Mouse (Mus musculus) adrenal gland, adult 18-20 months (tissue): Measurements from ENCODE around the gene Tmem81. TPM values are rescaled to one million over a fixed set of nuclear protein-coding genes. Genes with fewer than 3 reads are reported as not detected.
"Not testable (repeated sequence)": the region's sequence is repeated elsewhere in the genome, so short reads cannot be mapped to it uniquely, and the experiment has no call there.

Experiments used
- DNase-seq, 2 experiments: peaks; one replicate each; pipeline ENCODE4 v3.0.0; 2021 to 2022; ENCODE audit warnings: low spot score in 2 of 2
- long read RNA-seq, 2 experiments: library from polyadenylated mRNA; stranded (forward); transcript quantifications; one replicate each; pipeline ENCODE4 v2.0.0; 2021
- total RNA-seq, 2 experiments: library from RNA; stranded (reverse); gene quantifications; 1 replicate in 1 of 2; 2 replicates in 1 of 2; pipeline ENCODE4 v1.2.3; 2021

The Tmem81 gene
- 1 to 10 TPM; 3.3 to 4.0 TPM for total RNA-seq
- long read RNA-seq, experiment 1 = 0 reads
- long read RNA-seq, experiment 2, partial matches to known transcripts = 0 of 4 reads
- long read RNA-seq, experiment 2, other reads (novel, unspliced or antisense) = 0 of 4 reads

- no peak for DNase-seq
Measured at GRCm38 (mm10) chr1:132506058-132506457, at the start of gene Tmem81. Tmem81 (plus strand) TSS chr1:132506230.

GRCm38 (mm10) chr1:132464651-132465050 is 41.4 kb upstream of the Tmem81 start:
- no peak for DNase-seq

DNA sequence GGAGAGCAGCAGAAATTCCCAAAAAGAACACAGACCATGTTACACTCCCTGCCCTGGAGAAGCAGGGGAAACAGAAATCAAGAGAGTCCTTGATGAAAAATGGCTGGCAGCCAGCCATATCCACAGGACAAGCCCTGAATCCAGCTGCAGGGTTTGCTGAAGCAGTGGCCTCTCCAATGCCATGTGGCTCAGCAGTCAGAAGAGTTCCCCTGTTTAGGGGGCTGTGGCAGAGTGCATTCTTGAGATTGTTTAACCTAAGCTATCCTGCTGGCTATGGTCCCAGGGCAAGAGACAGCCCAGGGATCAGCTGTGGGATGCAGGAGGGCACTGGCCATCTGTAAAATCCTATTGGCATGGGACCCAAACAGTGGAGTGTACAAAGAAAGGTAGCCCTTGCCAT is 37.1 kb upstream of the Tmem81 start:
- DNase-seq = peak in 1 of 2 experiments; percentile 35

GRCm38 (mm10) chr1:132469519-132469918 is 36.5 kb upstream of the Tmem81 start:
- no peak for DNase-seq

DNA sequence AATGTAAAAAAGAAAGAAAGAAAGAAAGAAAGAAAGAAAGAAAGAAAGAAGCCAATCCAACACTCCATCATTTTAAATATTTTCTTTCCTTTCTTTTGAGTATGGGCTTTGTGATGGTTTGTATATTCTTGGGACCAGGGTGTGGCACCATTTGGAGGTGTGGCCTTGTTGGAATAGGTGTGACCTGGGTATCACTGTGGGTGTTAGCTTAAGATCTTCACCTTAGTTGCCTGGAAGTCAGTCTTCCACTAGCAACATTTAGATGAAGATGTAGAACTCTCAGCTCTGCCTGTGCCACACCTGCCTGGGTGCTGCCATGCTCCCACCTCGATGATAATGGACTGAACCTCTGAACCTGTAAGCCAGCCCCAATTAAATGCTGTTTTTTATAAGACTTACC is 36.0 kb upstream of the Tmem81 start:
- DNase-seq = not testable (repeated sequence)

GRCm38 (mm10) chr1:132471032-132471431 is 35.0 kb upstream of the Tmem81 start:
- no peak for DNase-seq

DNA sequence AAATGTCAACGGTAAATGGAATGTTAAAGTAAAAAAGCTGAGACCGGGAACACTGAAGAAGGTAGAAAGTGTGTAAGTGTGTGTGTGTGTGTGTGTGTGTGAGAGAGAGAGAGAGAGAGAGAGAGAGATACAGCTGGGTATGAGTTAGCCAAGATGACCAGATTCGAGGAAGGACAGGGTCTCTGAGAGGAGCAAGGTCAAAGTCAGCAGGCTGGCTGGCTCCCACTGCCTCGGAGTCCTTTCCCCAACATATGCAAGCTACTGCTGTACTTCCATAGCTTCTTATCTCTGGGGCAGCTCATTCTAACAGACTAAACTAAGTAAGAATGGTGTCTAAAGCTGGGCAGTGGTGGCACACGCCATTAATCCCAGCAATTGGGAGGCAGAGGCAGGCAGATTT is 34.5 kb upstream of the Tmem81 start:
- DNase-seq = no peak

DNA sequence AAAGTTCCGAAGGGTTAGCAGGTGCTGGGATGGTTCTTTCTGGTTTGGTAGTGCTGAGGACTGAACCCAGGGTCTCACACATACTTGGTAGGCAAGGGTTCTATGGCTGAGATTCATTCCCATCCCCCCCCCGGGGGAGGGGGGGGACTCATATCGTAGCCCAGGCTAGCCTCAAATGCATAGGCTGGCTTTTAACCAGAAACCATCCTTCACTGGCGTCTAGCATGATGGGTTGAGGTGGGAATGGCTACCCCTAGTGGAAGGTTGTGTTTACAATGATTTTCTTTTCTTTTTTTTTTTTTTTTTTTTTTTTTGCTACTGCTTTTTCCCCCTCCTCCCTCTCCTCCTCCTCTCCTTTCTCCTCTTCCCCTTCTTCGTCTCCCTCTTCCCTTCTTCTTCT is 33.5 kb upstream of the Tmem81 start:
- DNase-seq = no peak

DNA sequence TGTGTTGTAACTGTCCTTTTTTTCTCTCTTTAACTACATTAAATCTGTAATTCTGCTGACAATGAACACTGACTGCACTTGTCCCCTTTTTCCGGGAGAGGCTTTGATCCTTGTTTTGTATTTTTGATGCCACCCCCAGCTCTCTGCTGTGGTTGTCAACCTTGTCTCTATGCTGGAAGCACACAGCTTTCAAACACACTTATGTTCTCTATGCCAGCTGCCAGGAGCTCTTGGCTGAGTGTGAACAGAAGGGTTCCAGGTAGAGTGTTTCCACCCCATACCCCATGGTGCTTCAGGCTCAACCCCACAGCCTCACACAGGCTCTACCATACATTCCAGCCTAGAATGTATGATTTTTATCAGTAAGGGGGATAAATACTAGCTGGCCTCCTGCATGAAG is 31.5 kb upstream of the Tmem81 start:
- DNase-seq = no peak

- no peak for DNase-seq
Measured at GRCm38 (mm10) chr1:132476575-132476927, 29.5 kb upstream of the Tmem81 start.

- peak; percentile 82 to 89 for DNase-seq
Measured at GRCm38 (mm10) chr1:132476928-132477691, 28.9 kb upstream of the Tmem81 start, which contains the start of gene Rbbp5. Rbbp5 (plus strand) TSS chr1:132477365.

- DNase-seq = no peak
Measured at GRCm38 (mm10) chr1:132479438-132479837, 26.6 kb upstream of the Tmem81 start.

DNA sequence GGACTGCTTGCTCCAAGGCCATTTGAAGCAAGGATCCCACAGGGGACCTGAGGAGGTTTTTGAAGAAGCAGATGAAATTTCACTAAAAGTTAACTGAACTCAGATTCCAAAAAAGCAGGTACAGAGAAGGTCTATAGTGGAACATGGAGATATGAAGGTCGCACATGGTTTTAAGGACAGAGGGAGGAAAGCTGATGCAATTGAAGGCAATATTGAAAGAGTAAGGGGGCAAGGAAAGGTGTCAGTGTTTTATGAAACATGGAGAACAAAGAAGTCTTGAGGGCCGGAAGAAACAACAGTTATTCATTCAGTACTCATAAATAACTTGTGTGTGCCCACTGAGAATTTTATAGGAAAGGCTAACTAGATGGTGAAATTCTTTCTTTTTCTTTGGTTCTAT is 24.4 kb upstream of the Tmem81 start:
- no peak for DNase-seq

- no peak for DNase-seq
Measured at GRCm38 (mm10) chr1:132483234-132483633, 22.8 kb upstream of the Tmem81 start.

DNA sequence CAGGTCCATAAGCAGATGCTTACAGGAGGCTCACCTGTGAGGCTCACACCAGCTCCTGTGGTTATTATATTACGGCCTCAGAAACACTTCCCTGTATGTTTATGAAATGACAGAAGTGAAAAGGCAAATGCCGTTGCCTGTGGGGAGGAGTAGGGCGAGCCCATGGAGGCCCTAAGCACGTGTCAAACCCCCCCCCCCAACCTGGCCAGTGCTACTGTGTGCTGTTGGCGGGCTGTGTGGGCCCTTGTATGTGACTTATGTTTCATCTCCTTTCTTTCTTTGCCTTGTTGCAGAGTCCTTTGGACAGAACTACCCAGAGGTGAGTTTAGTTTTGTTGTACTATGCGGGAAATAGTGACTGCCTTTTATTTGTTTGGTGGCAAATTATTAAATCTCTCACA is 22.3 kb upstream of the Tmem81 start:
- no peak for DNase-seq

DNA sequence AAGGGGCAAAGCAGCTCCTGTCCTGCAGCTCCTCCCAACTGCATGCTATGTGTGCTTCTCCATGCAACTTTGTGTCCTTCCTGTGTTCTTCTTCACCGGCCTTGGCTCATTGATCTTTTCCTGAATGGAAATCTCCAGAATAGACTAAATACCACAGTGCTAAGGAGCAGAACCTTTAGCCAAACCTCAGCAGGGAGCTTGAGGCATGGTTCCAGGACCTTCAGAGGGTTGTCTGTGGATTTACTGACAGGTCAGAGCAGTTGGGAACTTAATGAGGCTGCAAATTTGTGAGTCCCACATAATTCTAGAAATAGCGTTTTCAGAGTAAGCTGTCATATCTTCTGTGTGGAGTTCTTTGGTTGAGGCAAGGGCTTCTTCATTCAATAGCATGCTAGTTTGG is 5.5 kb upstream of the Tmem81 start:
- no peak for DNase-seq

GRCm38 (mm10) chr1:132505155-132505554 is 875 bp upstream of the Tmem81 start:
- DNase-seq = no peak

- DNase-seq = no peak
Measured at GRCm38 (mm10) chr1:132506656-132507055, 626 bp downstream of the Tmem81 start.

GRCm38 (mm10) chr1:132509771-132510170 is 3.7 kb downstream of the Tmem81 start:
- DNase-seq = no peak

- DNase-seq = no peak
Measured at GRCm38 (mm10) chr1:132511521-132511920, 5.5 kb downstream of the Tmem81 start.

- no peak for DNase-seq
Measured at GRCm38 (mm10) chr1:132512106-132512505, 6.1 kb downstream of the Tmem81 start.

DNA sequence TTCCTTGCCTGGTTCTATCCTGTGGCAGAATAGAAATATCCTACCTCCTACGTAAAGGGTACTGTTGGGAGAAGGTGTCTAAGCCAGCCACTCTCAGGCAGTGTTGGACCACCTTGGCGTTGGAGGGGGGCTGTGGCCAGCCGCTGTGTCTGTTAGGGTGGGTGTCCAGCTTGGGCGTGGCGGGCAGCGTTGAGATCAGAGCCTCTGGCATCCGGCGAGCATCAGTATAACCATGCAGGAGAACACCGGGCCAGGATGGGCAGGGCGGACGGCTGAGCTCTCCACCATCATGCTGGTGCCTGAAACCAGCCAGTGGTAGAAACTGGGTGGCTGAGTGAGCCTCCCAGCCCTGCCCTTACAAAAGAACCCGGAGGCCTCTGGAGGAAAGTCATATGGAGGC is 9.3 kb downstream of the Tmem81 start:
- DNase-seq = no peak

- no peak for DNase-seq
Measured at GRCm38 (mm10) chr1:132516776-132517175, 10.7 kb downstream of the Tmem81 start.
